ENCODE assay signal across 34 mouse cellular contexts in the genomic region with DNA sequence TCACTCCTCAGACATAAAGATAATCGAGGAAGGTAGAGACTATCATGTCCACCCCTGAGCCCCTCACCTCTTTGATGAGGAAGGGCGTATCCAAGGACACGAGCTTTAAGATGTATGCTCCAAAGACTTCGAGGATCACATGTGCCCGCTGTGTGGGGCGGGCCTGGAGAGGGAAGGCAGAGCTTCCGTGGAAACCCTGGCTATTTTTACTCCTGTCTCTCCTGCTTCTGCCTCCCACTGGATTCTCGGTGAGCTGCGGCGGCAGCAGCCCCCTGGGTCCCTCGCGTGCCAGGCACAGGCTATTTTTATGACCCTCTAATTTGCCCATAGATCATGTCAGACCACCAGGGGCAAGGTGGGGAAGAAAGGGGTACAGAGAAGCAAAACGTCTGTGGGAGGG.
DNase-seq lines count a peak whose midpoint lies in the region; ATAC-seq lines count a peak whose summit lies in the region.
"Had no signal": no experiment of that assay in that cellular context is flagged by ENCODE, and none has a peak within 500 bp of the region (broad histone marks: within the 10 kb centered on the region; RNA-seq: fewer than 3 reads in every experiment).

No protein-coding gene starts in this region.

- peaks cover 56% of the 10 kb centered on the region for H3K4me1 ChIP-seq in midbrain, embryonic 13.5 days (replicated peaks)
- H3K4me1 ChIP-seq: liver, embryonic 15.5 days had no signal

- peak; percentile 29 for DNase-seq in left cerebral cortex, adult 11 months (ENCODE audit: low spot score)
- no peak for DNase-seq in left cerebral cortex, postnatal 4 days
- peak; percentile 56 to 59 for DNase-seq in frontal cortex, postnatal 14 days (ENCODE audit: low spot score in 2 of 2)
- peak; percentile 50 to 63 for DNase-seq in left cerebral cortex, postnatal 36 days (ENCODE audit: low spot score in 2 of 2)
- DNase-seq in right cerebral cortex, postnatal 25 days = peak; percentile 59
- DNase-seq in urinary bladder, adult 2 months (ENCODE audit: low spot score) = no peak
- no peak for DNase-seq in lung, postnatal 14 days
- DNase-seq: adrenal gland, postnatal 10 days; cerebellum, adult 11-12 months; cerebellum, postnatal 10 days; gastrocnemius, adult 2 months; gastrocnemius, postnatal 36 days; heart, postnatal 14 days; kidney, adult 11 months; kidney, postnatal 4 days; layer of hippocampus, adult 9-11 months; lung, postnatal 36 days; thymus, adult 18-20 months; thymus, postnatal 25 days had no signal

- 79% methylated on average over 13 of the region's 13 CpGs for WGBS in midbrain, embryonic 13.5 days

- H3K27me3 ChIP-seq in midbrain, embryonic 13.5 days = no peaks in the 10 kb centered on the region
- H3K27me3 ChIP-seq: hindbrain, embryonic 15.5 days; limb, embryonic 12.5 days; liver, embryonic 15.5 days; lung, embryonic 15.5 days; neural tube, embryonic 12.5 days; Patski had no signal

- no peak overlapping the region for H3K9ac ChIP-seq in midbrain, embryonic 13.5 days (replicated peaks)
- H3K9ac ChIP-seq: hindbrain, embryonic 15.5 days; kidney, embryonic 15.5 days; limb, embryonic 12.5 days; liver, embryonic 15.5 days; lung, embryonic 15.5 days; neural tube, embryonic 12.5 days had no signal

- H3K4me3 ChIP-seq in midbrain, embryonic 13.5 days (replicated peaks) = no peak overlapping the region
- H3K4me3 ChIP-seq: erythroblast, embryonic 14.5 days; gastrocnemius, adult 2 months; hindbrain, embryonic 10.5 days; hindbrain, embryonic 15.5 days; kidney, embryonic 15.5 days; limb, embryonic 12.5 days; liver, embryonic 15.5 days; lung, embryonic 15.5 days; myocyte; neural tube, embryonic 12.5 days had no signal

- H3K27ac ChIP-seq in midbrain, embryonic 13.5 days = no peak overlapping the region
- H3K27ac ChIP-seq: gastrocnemius, adult 2 months; hindbrain, embryonic 10.5 days; hindbrain, embryonic 15.5 days; kidney, embryonic 15.5 days; limb, embryonic 12.5 days; liver, embryonic 15.5 days; lung, embryonic 15.5 days; neural tube, embryonic 12.5 days; stomach, postnatal 0 days had no signal

- H3K4me2 ChIP-seq in midbrain, embryonic 13.5 days (replicated peaks) = no peak overlapping the region
- H3K4me2 ChIP-seq: hindbrain, embryonic 15.5 days; kidney, embryonic 15.5 days; limb, embryonic 12.5 days; liver, embryonic 15.5 days; lung, embryonic 15.5 days; midbrain, embryonic 11.5 days; neural tube, embryonic 12.5 days had no signal

- no peaks in the 10 kb centered on the region for H3K9me3 ChIP-seq in midbrain, embryonic 13.5 days
- H3K9me3 ChIP-seq: hindbrain, embryonic 10.5 days; hindbrain, embryonic 15.5 days; kidney, embryonic 15.5 days; limb, embryonic 12.5 days; liver, embryonic 15.5 days; lung, embryonic 15.5 days; neural tube, embryonic 12.5 days had no signal

- H3K36me3 ChIP-seq in midbrain, embryonic 13.5 days = no peaks in the 10 kb centered on the region
- H3K36me3 ChIP-seq: hindbrain, embryonic 10.5 days; hindbrain, embryonic 15.5 days; kidney, embryonic 15.5 days; limb, embryonic 12.5 days; liver, embryonic 15.5 days; lung, embryonic 15.5 days; neural tube, embryonic 12.5 days had no signal

- no peak for ATAC-seq in midbrain, embryonic 13.5 days
- ATAC-seq: forebrain, embryonic 16.5 days; inflammation-experienced regulatory T-cells, adult 6 months; Patski had no signal

- intact Hi-C loops in left cerebral cortex, postnatal 4 days (cut with DNase I) = loop anchor here (5.0 kb wide), 1 partner anchor 185 kb away; no protein-coding TSS in a partner anchor
- intact Hi-C loops in left cerebral cortex, postnatal 36 days (cut with DNase I) = loop anchor here (5.0 kb wide), 1 partner anchor 180 kb away; no protein-coding TSS in a partner anchor

Comparison
In these comparisons a context has a peak if more than half of its experiments do, and no peak if none do; other contexts are left out.
1. DNase-seq: peak in left cerebral cortex, adult 11 months (single experiment), frontal cortex, postnatal 14 days (2 of 2), left cerebral cortex, postnatal 36 days (2 of 2) and right cerebral cortex, postnatal 25 days (single experiment); none in left cerebral cortex, postnatal 4 days (single experiment), urinary bladder, adult 2 months (single experiment) and lung, postnatal 14 days (single experiment).